Mouse (Mus musculus): ENCODE measurements around the gene Adam17. TPM values are rescaled to one million over a fixed set of nuclear protein-coding genes. Genes with fewer than 3 reads are reported as not detected.
A peak's percentile ranks its signal among the peaks of the same experiment; 100 is the strongest.

Adam17 gene
- polyA plus RNA-seq, 1 experiment from 2014 or later, result 38.2 TPM

- no peak overlapping the region for H3K27ac ChIP-seq (ENCODE audit: low read depth, low read length)
- H3K4me3 ChIP-seq (ENCODE audit: low read depth, low read length), result no peak overlapping the region
- H3K27me3 ChIP-seq (ENCODE audit: control insufficient read depth, insufficient read depth, low read length), result no peaks in the 10 kb centered on the region
- H3K9ac ChIP-seq (ENCODE audit: low read depth, low read length), result no peak overlapping the region
- no peaks in the 10 kb centered on the region for H3K36me3 ChIP-seq (ENCODE audit: control insufficient read depth, insufficient read depth, low read length)
- WGBS, result 78% methylated on average over 10 of the region's 10 CpGs
- no peak for DNase-seq (ENCODE audit: low spot score)
- H3K4me2 ChIP-seq (replicated peaks; ENCODE audit: low read depth, low read length), result no peak overlapping the region
- no peak for ATAC-seq (ENCODE audit: low FRiP score)
- H3K4me1 ChIP-seq (replicated peaks; ENCODE audit: control insufficient read depth, insufficient read depth, low read length), result no peaks in the 10 kb centered on the region
- H3K9me3 ChIP-seq (ENCODE audit: control insufficient read depth, low read length), result no peaks in the 10 kb centered on the region
Measured at GRCm38 (mm10) chr12:21364624-21365435, 8.6 kb downstream of the Adam17 start.

- H3K4me2 ChIP-seq (replicated peaks; ENCODE audit: low read depth, low read length), result no peak overlapping the region
- no peak for DNase-seq (ENCODE audit: low spot score)
- no peak for ATAC-seq (ENCODE audit: low FRiP score)
- H3K4me1 ChIP-seq (replicated peaks; ENCODE audit: control insufficient read depth, insufficient read depth, low read length), result no peaks in the 10 kb centered on the region
- 85% methylated on average over 3 of the region's 3 CpGs for WGBS
- no peaks in the 10 kb centered on the region for H3K36me3 ChIP-seq (ENCODE audit: control insufficient read depth, insufficient read depth, low read length)
- H3K27me3 ChIP-seq (ENCODE audit: control insufficient read depth, insufficient read depth, low read length), result no peaks in the 10 kb centered on the region
- no peaks in the 10 kb centered on the region for H3K9me3 ChIP-seq (ENCODE audit: control insufficient read depth, low read length)
- H3K9ac ChIP-seq (ENCODE audit: low read depth, low read length), result no peak overlapping the region
- no peak overlapping the region for H3K27ac ChIP-seq (ENCODE audit: low read depth, low read length)
- H3K4me3 ChIP-seq (ENCODE audit: low read depth, low read length), result no peak overlapping the region
Measured at GRCm38 (mm10) chr12:21363195-21363594, 10.2 kb downstream of the Adam17 start.

- Histone ChIP-seq H3K27me3 (ENCODE audit: control insufficient read depth, insufficient read depth, low read length) (no peaks in the 10 kb centered on the region), H3K27ac (ENCODE audit: low read depth, low read length) (no peak overlapping the region), H3K4me3 (ENCODE audit: low read depth, low read length) (no peak overlapping the region), H3K9ac (ENCODE audit: low read depth, low read length) (no peak overlapping the region), H3K4me2 (replicated peaks; ENCODE audit: low read depth, low read length) (no peak overlapping the region), H3K36me3 (ENCODE audit: control insufficient read depth, insufficient read depth, low read length) (no peaks in the 10 kb centered on the region), H3K9me3 (ENCODE audit: control insufficient read depth, low read length) (no peaks in the 10 kb centered on the region), H3K4me1 (replicated peaks; ENCODE audit: control insufficient read depth, insufficient read depth, low read length) (no peaks in the 10 kb centered on the region)
- ATAC-seq (ENCODE audit: low FRiP score), result no peak
- WGBS, result 83% methylated on average over 2 of the region's 2 CpGs
- DNase-seq (ENCODE audit: low spot score), result no peak
Measured at GRCm38 (mm10) chr12:21362686-21363085, 10.7 kb downstream of the Adam17 start.

- H3K9ac ChIP-seq (ENCODE audit: low read depth, low read length), result no peak overlapping the region
- no peaks in the 10 kb centered on the region for H3K9me3 ChIP-seq (ENCODE audit: control insufficient read depth, low read length)
- no peaks in the 10 kb centered on the region for H3K27me3 ChIP-seq (ENCODE audit: control insufficient read depth, insufficient read depth, low read length)
- no peak for DNase-seq (ENCODE audit: low spot score)
- WGBS, result 98% methylated on average over 8 of the region's 8 CpGs
- ATAC-seq (ENCODE audit: low FRiP score), result no peak
- H3K4me1 ChIP-seq (replicated peaks; ENCODE audit: control insufficient read depth, insufficient read depth, low read length), result no peaks in the 10 kb centered on the region
- no peak overlapping the region for H3K4me2 ChIP-seq (replicated peaks; ENCODE audit: low read depth, low read length)
- no peak overlapping the region for H3K27ac ChIP-seq (ENCODE audit: low read depth, low read length)
- no peak overlapping the region for H3K4me3 ChIP-seq (ENCODE audit: low read depth, low read length)
- H3K36me3 ChIP-seq (ENCODE audit: control insufficient read depth, insufficient read depth, low read length), result peaks cover 16% of the 10 kb centered on the region
Measured at GRCm38 (mm10) chr12:21353681-21354080, 19.8 kb downstream of the Adam17 start.

GRCm38 (mm10) chr12:21350113-21350876 is 23.1 kb downstream of the Adam17 start:
- Histone ChIP-seq H3K36me3 (ENCODE audit: control insufficient read depth, insufficient read depth, low read length) (peaks cover 12% of the 10 kb centered on the region), H3K4me1 (replicated peaks; ENCODE audit: control insufficient read depth, insufficient read depth, low read length) (no peaks in the 10 kb centered on the region), H3K9ac (ENCODE audit: low read depth, low read length) (no peak overlapping the region), H3K4me2 (replicated peaks; ENCODE audit: low read depth, low read length) (no peak overlapping the region), H3K9me3 (ENCODE audit: control insufficient read depth, low read length) (no peaks in the 10 kb centered on the region), H3K4me3 (ENCODE audit: low read depth, low read length) (no peak overlapping the region), H3K27me3 (ENCODE audit: control insufficient read depth, insufficient read depth, low read length) (no peaks in the 10 kb centered on the region), H3K27ac (ENCODE audit: low read depth, low read length) (no peak overlapping the region)
- no peak for ATAC-seq (ENCODE audit: low FRiP score)
- 42% methylated on average over 7 of the region's 7 CpGs for WGBS
- peak; percentile 7 for DNase-seq (ENCODE audit: low spot score)

- WGBS, result 97% methylated on average over 7 of the region's 7 CpGs
- Histone ChIP-seq H3K27ac (ENCODE audit: low read depth, low read length) (no peak overlapping the region), H3K4me3 (ENCODE audit: low read depth, low read length) (no peak overlapping the region), H3K4me1 (replicated peaks; ENCODE audit: control insufficient read depth, insufficient read depth, low read length) (no peaks in the 10 kb centered on the region), H3K9me3 (ENCODE audit: control insufficient read depth, low read length) (no peaks in the 10 kb centered on the region), H3K9ac (ENCODE audit: low read depth, low read length) (no peak overlapping the region), H3K4me2 (replicated peaks; ENCODE audit: low read depth, low read length) (no peak overlapping the region), H3K36me3 (ENCODE audit: control insufficient read depth, insufficient read depth, low read length) (peaks cover 2% of the 10 kb centered on the region; the same call in 1 of the 2 replicates), H3K27me3 (ENCODE audit: control insufficient read depth, insufficient read depth, low read length) (no peaks in the 10 kb centered on the region)
- no peak for ATAC-seq (ENCODE audit: low FRiP score)
- DNase-seq (ENCODE audit: low spot score), result no peak
Measured at GRCm38 (mm10) chr12:21346972-21347371, 26.5 kb downstream of the Adam17 start.

- Histone ChIP-seq H3K4me1 (replicated peaks; ENCODE audit: control insufficient read depth, insufficient read depth, low read length) (no peaks in the 10 kb centered on the region), H3K9me3 (ENCODE audit: control insufficient read depth, low read length) (no peaks in the 10 kb centered on the region), H3K27ac (ENCODE audit: low read depth, low read length) (no peak overlapping the region), H3K9ac (ENCODE audit: low read depth, low read length) (no peak overlapping the region), H3K36me3 (ENCODE audit: control insufficient read depth, insufficient read depth, low read length) (peaks cover 2% of the 10 kb centered on the region; the same call in 1 of the 2 replicates), H3K27me3 (ENCODE audit: control insufficient read depth, insufficient read depth, low read length) (no peaks in the 10 kb centered on the region), H3K4me3 (ENCODE audit: low read depth, low read length) (no peak overlapping the region), H3K4me2 (replicated peaks; ENCODE audit: low read depth, low read length) (no peak overlapping the region)
- no peak for ATAC-seq (ENCODE audit: low FRiP score)
- no peak for DNase-seq (ENCODE audit: low spot score)
- 94% methylated on average over 5 of the region's 5 CpGs for WGBS
Measured at GRCm38 (mm10) chr12:21340674-21341073, 32.8 kb downstream of the Adam17 start.

- H3K36me3 ChIP-seq (ENCODE audit: control insufficient read depth, insufficient read depth, low read length), result peaks cover 9% of the 10 kb centered on the region
- DNase-seq (ENCODE audit: low spot score), result no peak
Measured at GRCm38 (mm10) chr12:21337171-21337570, 36.3 kb downstream of the Adam17 start.

More at GRCm38 (mm10) chr12:21337171-21337570, 36.3 kb downstream of the Adam17 start:
- Histone ChIP-seq H3K4me2 (replicated peaks; ENCODE audit: low read depth, low read length) (no peak overlapping the region), H3K9ac (ENCODE audit: low read depth, low read length) (no peak overlapping the region), H3K27ac (ENCODE audit: low read depth, low read length) (no peak overlapping the region), H3K4me1 (replicated peaks; ENCODE audit: control insufficient read depth, insufficient read depth, low read length) (no peaks in the 10 kb centered on the region), H3K9me3 (ENCODE audit: control insufficient read depth, low read length) (no peaks in the 10 kb centered on the region), H3K27me3 (ENCODE audit: control insufficient read depth, insufficient read depth, low read length) (no peaks in the 10 kb centered on the region), H3K4me3 (ENCODE audit: low read depth, low read length) (no peak overlapping the region)
- no peak for ATAC-seq (ENCODE audit: low FRiP score)
- 96% methylated on average over 5 of the region's 5 CpGs for WGBS

Measured in hindbrain, embryonic 11.5 days (tissue).